Mouse (Mus musculus) G1E (cell line): Measurements from ENCODE around the gene Wnt10b. TPM values are rescaled to one million over a fixed set of nuclear protein-coding genes. Genes with fewer than 3 reads are reported as not detected.

Experiments
- ATAC-seq: 2 replicates; pipeline ENCODE4 v1.8.0; 2016; ENCODE audit warnings: mild to moderate bottlenecking; ENCODE audit not compliant: insufficient number of reproducible peaks, poor library complexity, low FRiP score, severe bottlenecking; ENCODE audit errors: extremely low read depth
- DNase-seq: peaks from one replicate; pipeline ENCODE4 v3.0.0; 2012; ENCODE audit warnings: low spot score
- H3K27me3 ChIP-seq: 2 replicates; pipeline ENCODE4 v1.6.1; 2012; ENCODE audit warnings: mild to moderate bottlenecking, low read length, inconsistent platforms; ENCODE audit not compliant: insufficient read depth
- H3K36me3 ChIP-seq: replicated peaks from 2 replicates; pipeline ENCODE3; 2012; ENCODE audit warnings: mild to moderate bottlenecking, inconsistent platforms
- H3K4me1 ChIP-seq: 2 replicates; pipeline ENCODE4 v1.6.1; 2012; ENCODE audit warnings: low read depth, low read length, inconsistent platforms, mixed read lengths; ENCODE audit not compliant: insufficient read depth
- H3K4me3 ChIP-seq: 2 replicates; pipeline ENCODE4 v1.5.1; 2012; ENCODE audit warnings: low read depth, mild to moderate bottlenecking, inconsistent platforms, low read length, moderate library complexity, mixed read lengths
- H3K9me3 ChIP-seq: replicated peaks from 2 replicates; pipeline ENCODE4 v1.6.1; 2012; ENCODE audit warnings: inconsistent platforms
- CTCF ChIP-seq: IDR thresholded peaks from 2 replicates; pipeline ENCODE4 v1.5.1; 2012; ENCODE audit warnings: low read depth, low read length, inconsistent platforms, mixed read lengths
- GATA1 ChIP-seq: IDR thresholded peaks from 2 replicates; pipeline ENCODE4 v1.6.1; 2012; ENCODE audit warnings: borderline replicate concordance, low read length, inconsistent platforms, mixed read lengths
- GATA2 ChIP-seq: IDR thresholded peaks from 2 replicates; pipeline ENCODE4 v1.6.1; 2012; ENCODE audit warnings: low read depth, low read length, inconsistent platforms, borderline replicate concordance
- POLR2AphosphoS5 ChIP-seq: IDR thresholded peaks from 2 replicates; pipeline ENCODE4 v1.6.1; 2012; ENCODE audit warnings: low read depth, low read length, inconsistent platforms; ENCODE audit not compliant: insufficient replicate concordance
- TAL1 ChIP-seq: conservative IDR thresholded peaks from 2 replicates; pipeline ENCODE4 v1.6.1; 2012; ENCODE audit warnings: low read depth, low read length, inconsistent platforms, mixed read lengths
- polyA plus RNA-seq: library from polyadenylated mRNA; stranded (reverse); fragments of >175 nt; gene quantifications from 2 replicates; pipeline ENCODE4 v1.2.3, GENCODE M21; 2012
- total RNA-seq, 2 experiments: library from RNA; stranded (forward) in 1 of 2; stranded (reverse) in 1 of 2; fragments of 200-1000 nt in 1 of 2; fragments of >200 nt in 1 of 2; fragmentation: Nextera tagmentation in 1 of 2; gene quantifications; 2 replicates each; pipeline ENCODE4 v1.2.3; 2014 to 2017

Gene Wnt10b
- total and polyA plus RNA-seq, 3 experiments: 0.05 to 0.27 TPM; not detected in 1

DNA sequence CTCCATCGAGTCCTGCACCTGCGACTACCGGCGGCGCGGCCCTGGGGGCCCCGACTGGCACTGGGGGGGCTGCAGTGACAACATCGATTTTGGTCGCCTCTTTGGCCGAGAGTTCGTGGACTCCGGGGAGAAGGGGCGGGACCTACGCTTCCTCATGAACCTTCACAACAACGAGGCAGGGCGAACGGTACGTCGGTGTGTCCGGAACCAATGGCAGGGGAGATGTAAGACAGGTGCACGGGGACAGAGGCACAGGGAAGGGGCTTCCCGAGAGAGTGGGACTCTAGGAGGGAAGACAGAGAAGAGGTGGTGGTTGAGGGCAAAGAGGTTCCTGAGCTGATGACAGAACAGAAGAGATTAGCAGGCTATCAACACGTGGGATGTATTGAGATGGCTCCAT, 13.8 kb upstream of the Wnt10b start:
- Histone ChIP-seq H3K4me1 (peaks cover 19% of the 10 kb centered on the region), H3K27me3 (peaks cover 81% of the 10 kb centered on the region), H3K36me3 (no peaks in the 10 kb centered on the region), H3K4me3 (no peak overlapping the region), H3K9me3 (peaks cover 6% of the 10 kb centered on the region)
- ATAC-seq: no peak
- no peak for DNase-seq
- TF ChIP-seq POLR2AphosphoS5: no peak
- TF ChIP-seq TAL1: no peak
- no peak for TF ChIP-seq GATA2
- no peak for TF ChIP-seq CTCF
- no peak for TF ChIP-seq GATA1

DNA sequence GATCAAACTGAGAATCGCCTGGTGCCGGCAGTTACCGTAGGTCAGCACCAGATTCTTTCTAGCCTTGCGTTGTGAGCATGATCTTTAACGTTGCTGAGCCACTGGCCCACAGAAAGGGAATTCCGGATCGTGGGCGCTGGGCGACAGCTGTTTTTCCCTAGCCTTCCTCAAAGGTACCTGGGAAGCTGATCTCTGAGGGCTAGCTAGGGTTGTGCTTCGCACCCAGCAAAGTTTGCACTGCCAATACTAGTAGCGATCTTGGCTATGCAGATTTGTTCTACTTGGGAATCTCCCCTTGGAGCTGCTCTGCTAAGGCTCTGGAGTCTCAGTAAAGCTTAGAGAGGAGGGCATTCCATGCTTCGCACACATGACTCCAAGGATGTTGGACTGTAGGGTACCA, 13.3 kb upstream of the Wnt10b start:
- Histone ChIP-seq H3K36me3 (no peaks in the 10 kb centered on the region), H3K4me1 (peaks cover 19% of the 10 kb centered on the region), H3K4me3 (no peak overlapping the region), H3K27me3 (peaks cover 75% of the 10 kb centered on the region), H3K9me3 (peaks cover 6% of the 10 kb centered on the region)
- ATAC-seq (no peak), DNase-seq (no peak)
- TF ChIP-seq TAL1 (no peak), POLR2AphosphoS5 (no peak), GATA2 (no peak), CTCF (no peak), GATA1 (no peak)

DNA sequence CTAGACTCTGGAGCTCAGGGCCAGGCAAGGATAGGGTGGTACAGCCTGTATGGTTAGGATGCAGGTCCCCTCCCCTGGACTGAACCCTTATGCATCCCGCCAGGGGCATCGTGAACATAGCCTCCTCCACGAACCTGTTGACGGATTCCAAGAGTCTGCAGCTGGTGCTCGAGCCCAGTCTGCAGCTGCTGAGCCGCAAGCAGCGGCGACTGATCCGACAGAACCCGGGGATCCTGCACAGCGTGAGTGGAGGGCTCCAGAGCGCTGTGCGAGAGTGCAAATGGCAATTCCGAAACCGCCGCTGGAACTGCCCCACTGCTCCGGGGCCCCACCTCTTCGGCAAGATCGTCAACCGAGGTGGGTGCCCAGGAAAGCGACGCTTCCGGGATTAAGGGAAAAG, 12.8 kb upstream of the Wnt10b start:
- ATAC-seq: no peak
- TF ChIP-seq TAL1 (no peak), CTCF (no peak), GATA2 (no peak), POLR2AphosphoS5 (no peak), GATA1 (no peak)
- Histone ChIP-seq H3K27me3 (peaks cover 76% of the 10 kb centered on the region), H3K4me3 (no peak overlapping the region), H3K9me3 (peaks cover 6% of the 10 kb centered on the region), H3K4me1 (peaks cover 19% of the 10 kb centered on the region), H3K36me3 (no peaks in the 10 kb centered on the region)
- DNase-seq: no peak

DNA sequence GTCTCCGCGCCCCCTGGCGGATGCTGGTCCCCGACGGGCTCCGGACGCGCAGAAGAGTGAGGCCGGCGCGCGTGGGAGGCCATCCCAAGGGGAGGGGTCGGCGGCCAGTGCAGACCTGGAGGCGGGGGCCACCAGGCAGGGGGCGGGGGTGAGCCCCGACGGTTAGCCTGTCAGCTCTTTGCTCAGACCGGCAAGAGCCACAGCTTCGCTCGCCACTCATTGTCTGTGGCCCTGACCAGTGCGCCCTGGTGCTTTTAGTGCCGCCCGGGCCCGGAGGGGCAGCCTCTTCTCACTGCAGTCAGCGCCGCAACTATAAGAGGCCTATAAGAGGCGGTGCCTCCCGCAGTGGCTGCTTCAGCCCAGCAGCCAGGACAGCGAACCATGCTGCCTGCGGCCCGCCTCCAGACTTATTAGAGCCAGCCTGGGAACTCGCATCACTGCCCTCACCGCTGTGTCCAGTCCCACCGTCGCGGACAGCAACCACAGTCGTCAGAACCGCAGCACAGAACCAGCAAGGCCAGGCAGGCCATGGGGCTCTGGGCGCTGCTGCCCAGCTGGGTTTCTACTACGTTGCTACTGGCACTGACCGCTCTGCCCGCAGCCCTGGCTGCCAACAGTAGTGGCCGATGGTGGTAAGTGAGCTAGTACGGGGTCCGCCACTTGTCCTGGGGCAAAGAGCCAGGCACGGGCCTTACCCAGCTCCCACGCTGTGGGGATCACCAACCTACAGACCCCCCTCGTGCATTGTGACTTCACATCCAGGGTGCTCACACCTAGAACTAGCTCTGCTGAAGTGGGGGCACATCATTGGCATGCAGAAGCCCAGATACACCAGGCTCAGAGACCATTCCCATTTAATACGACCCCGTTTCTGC, 11.9 kb upstream of the Wnt10b start, which contains the start of gene Wnt1:
Gene Wnt1 (plus strand): TSS at position 197 of the 875 bp plus-strand sequence.
- DNase-seq (no peak), ATAC-seq (no peak)
- Histone ChIP-seq H3K9me3 (peaks cover 6% of the 10 kb centered on the region), H3K27me3 (peaks cover 74% of the 10 kb centered on the region), H3K36me3 (no peaks in the 10 kb centered on the region), H3K4me1 (peaks cover 19% of the 10 kb centered on the region), H3K4me3 (no peak within 1 kb of the TSS)
- TF ChIP-seq TAL1 (no peak), POLR2AphosphoS5 (no peak), GATA2 (no peak), GATA1 (no peak)

DNA sequence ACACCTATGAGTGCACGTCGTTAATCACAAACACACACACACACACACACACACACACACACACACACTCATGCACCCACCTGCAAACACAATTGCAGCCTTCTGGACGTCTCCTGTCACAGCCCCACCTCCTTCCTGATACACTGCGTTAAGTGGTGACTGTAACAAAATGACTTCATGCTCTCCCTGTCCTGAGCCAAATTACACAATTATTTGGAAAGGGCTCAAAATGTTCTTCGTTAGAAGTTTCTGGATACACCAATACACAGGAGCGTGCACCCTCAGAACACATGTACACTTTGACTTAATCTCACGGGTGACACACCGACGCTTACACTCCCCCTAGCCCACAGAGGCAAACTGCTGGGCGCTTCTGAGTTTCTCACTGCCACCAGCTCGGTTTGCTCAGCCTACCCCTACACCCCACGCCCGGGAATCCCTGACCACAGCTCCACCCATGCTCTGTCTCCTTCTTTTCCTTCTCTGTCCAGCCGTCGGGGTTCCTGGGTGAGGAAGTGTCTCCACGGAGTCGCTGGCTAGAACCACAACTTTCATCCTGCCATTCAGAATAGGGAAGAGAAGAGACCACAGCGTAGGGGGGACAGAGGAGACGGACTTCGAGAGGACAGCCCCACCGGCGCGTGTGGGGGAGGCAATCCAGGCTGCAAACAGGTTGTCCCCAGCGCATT, 11.2 kb upstream of the Wnt10b start:
- H3K36me3 ChIP-seq: no peaks in the 10 kb centered on the region
- H3K4me3 ChIP-seq: no peak overlapping the region

DNA sequence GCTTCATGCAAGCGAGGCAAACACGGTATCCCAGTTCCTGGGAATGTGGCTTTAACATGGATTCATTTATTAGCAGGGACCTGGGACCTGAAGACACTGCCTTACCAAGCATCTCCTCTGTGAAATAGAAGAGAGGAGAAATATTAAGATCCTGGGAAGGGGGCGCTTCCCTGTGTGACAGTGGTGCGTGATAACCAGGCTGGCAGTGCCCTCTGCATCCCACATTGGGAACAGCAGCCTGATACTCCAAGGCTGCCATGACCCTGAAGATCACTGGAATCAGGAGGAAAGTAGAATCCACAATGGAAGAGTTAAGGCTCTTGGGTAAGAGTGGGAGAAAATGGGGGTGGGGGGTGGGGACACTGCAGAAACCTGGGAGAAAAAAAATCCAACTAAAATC, 10.0 kb upstream of the Wnt10b start:
- H3K9me3 ChIP-seq: peaks cover 6% of the 10 kb centered on the region
- H3K4me3 ChIP-seq: no peak overlapping the region
- no peak for TF ChIP-seq GATA1
- no peak for TF ChIP-seq CTCF
- TF ChIP-seq GATA2: no peak
- TF ChIP-seq TAL1: no peak
- TF ChIP-seq POLR2AphosphoS5: no peak
- DNase-seq: no peak
- no peaks in the 10 kb centered on the region for H3K36me3 ChIP-seq
- no peak for ATAC-seq
- peaks cover 20% of the 10 kb centered on the region for H3K4me1 ChIP-seq
- peaks cover 60% of the 10 kb centered on the region for H3K27me3 ChIP-seq

More for the DNA sequence above, 11.2 kb upstream of the Wnt10b start:
- ATAC-seq (no peak), DNase-seq (no peak)
- H3K27me3 ChIP-seq: peaks cover 70% of the 10 kb centered on the region
- H3K9me3 ChIP-seq: peaks cover 6% of the 10 kb centered on the region
- no peak for TF ChIP-seq POLR2AphosphoS5
- no peak for TF ChIP-seq GATA1
- no peak for TF ChIP-seq TAL1
- TF ChIP-seq CTCF: no peak; the same call in 1 of the 2 replicates
- TF ChIP-seq GATA2: no peak
- peaks cover 20% of the 10 kb centered on the region for H3K4me1 ChIP-seq
